Mouse (Mus musculus): ENCODE measurements around the gene Dnajc4.

Dnajc4 gene

GRCm38 (mm10) chr19:6942764-6943163, 49.6 kb downstream of the Dnajc4 start:
- no peak for DNase-seq

GRCm38 (mm10) chr19:6942249-6942691, 50.1 kb downstream of the Dnajc4 start, which contains the start of gene Gpr137:
Gene Gpr137, minus strand, starts transcription at chr19:6942480.
- peak; percentile 95 for DNase-seq

GRCm38 (mm10) chr19:6941372-6942248, 50.8 kb downstream of the Dnajc4 start, which contains the start of gene Bad:
Gene Bad, plus strand, starts transcription at chr19:6941861.
- DNase-seq: peak; percentile 92

DNA sequence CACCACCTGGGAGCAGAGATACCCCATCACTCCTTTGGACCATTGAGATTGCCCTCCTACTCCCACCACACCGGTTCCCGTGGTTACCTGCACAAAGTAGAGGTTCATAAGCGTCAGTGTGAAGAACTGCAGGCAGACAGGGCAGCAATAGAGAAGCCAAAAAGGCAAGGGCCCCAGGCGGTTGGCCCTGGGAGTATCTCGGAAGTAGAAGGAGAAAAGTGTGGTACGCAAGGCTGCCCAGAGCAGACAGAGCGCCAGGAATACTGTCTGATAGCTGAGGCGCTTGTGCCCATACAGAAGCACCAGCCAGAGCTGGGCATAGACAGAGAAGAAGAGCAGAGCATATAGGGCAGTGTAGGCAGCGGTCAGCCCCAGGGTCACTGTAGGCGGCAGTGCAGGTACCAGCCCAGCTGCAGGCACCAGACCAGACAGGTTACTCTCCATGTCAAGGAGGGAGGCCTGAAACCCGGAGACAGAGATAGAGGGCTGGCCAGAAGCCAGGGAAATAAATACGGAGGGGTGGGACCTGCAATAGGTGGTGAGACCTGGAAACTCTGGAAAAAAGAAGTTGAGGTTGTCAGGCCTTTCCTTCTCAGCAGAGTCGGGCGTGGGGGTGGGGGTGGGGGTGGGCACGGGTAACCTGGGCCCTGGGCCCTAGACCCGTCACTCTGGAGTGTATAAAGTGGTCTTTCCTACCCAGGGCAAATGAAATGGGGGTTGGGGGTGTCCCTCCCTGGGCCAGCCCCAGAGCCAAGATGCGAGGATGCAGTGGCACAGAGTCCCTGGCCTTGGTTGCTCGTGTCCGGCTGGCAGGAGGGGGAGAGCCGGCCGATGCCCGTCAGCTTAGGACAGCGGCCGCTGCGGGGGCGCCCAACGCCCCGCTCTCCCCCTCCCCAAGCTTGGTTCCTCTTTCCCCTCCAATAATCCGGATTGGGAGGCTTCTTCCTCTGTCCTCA, 51.7 kb downstream of the Dnajc4 start:
- no peak for DNase-seq

DNA sequence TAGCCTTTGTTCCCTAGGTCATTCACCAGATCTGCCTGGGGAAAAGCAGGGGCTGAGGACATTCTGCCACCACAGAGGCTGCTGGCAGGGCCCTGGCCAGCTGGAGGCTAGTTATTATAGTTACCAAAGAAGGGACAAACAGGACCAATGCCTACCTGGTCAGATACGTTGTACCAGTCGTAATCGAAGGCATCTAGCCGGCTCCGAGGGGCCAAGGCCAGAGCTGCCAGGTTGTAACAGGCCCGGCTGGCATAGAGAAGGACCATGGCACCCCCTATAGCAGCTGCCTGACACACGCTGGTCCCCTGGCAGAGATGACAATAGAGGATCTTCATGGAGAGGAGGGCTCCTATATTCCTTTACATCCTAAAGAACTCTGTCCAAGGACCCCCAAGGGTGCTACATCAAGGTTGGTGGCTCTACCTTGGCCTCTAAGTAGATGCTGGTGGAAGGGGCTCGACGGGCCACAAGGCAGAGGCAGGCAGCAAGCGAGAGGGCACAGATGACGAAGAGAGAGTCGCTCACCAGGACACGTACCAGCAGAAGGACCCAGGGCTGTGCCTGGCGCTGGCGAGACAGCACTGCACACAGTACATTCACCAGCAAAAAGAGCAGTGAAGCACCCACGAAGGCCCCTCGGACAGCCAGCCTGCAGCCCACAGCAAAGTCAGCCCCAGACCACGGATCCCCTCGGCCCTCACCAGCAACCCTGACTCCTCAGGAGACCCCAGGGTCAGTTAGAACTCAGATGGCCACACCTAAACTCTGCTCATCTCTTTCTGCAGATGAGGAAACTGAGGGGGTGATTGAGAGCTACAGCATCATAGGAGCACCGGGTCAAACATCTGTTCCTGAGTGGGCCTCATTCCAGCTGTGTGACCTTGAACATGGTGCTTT, 53.0 kb downstream of the Dnajc4 start:
- no peak for DNase-seq
